ENCODE assay signal across 8 mouse cellular contexts in the genomic region with DNA sequence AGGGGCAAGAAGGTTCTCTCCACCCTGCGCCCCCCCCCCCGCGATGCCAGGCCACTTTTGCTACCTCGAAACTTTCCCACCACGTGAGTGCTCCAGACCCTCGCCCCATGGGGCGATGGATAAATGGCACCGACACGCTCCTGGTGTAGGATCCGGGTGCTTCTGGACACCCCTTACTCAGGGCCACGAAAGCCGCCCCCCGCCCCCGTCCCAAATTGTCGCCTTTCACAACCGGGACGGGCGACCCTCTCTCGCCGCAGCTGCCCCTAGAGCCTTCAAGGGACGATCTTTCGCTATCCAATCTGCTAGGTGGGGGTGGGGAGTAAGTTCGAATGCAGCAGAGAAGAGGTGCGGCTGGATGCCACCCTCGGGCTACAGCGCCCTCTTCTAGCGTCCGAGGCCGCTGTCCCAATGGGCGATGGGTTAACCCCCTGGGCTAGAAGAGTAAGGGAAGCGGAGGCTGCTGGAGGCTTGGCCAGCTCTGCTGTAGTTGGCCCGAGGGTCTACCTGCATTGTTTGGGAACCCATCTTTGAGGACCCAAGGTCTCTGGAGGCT. TPM values are rescaled to one million over a fixed set of nuclear protein-coding genes. Genes with fewer than 3 reads are reported as not detected.
DNase-seq lines count a peak whose midpoint lies in the region; ATAC-seq lines count a peak whose summit lies in the region.

No protein-coding gene starts in this region.

- peak overlapping the region; percentile 98 for H3K4me2 ChIP-seq in kidney, embryonic 14.5 days (replicated peaks; ENCODE audit: low read depth, low read length)
- H3K4me2 ChIP-seq in embryonic facial prominence, embryonic 14.5 days (ENCODE audit: low read depth, low read length): peak overlapping the region; percentile 100
- peak overlapping the region; percentile 100 for H3K4me2 ChIP-seq in intestine, embryonic 16.5 days (ENCODE audit: low read depth, low read length)
- peak overlapping the region; percentile 98 for H3K4me2 ChIP-seq in midbrain, embryonic 16.5 days (ENCODE audit: low read length)

- H3K4me1 ChIP-seq in kidney, embryonic 14.5 days (ENCODE audit: control insufficient read depth, insufficient read depth, low read length): peaks cover 16% of the 10 kb centered on the region
- H3K4me1 ChIP-seq in embryonic facial prominence, embryonic 14.5 days (ENCODE audit: control insufficient read depth, insufficient read depth, low read length): peaks cover 12% of the 10 kb centered on the region
- H3K4me1 ChIP-seq in intestine, embryonic 16.5 days (ENCODE audit: control insufficient read depth, insufficient read depth, low read length): peaks cover 21% of the 10 kb centered on the region
- H3K4me1 ChIP-seq in midbrain, embryonic 16.5 days (ENCODE audit: control insufficient read depth, insufficient read depth, low read length): peaks cover 21% of the 10 kb centered on the region

- H3K4me3 ChIP-seq in kidney, embryonic 14.5 days (ENCODE audit: low read length): peak overlapping the region; percentile 60
- H3K4me3 ChIP-seq in embryonic facial prominence, embryonic 14.5 days (ENCODE audit: low read depth, low read length): peak overlapping the region; percentile 67
- peak overlapping the region; percentile 70 for H3K4me3 ChIP-seq in intestine, embryonic 16.5 days (ENCODE audit: low read length)
- peak overlapping the region; percentile 57 for H3K4me3 ChIP-seq in midbrain, embryonic 16.5 days (ENCODE audit: low read depth, low read length)

- under 1% methylated on average over 31 of the region's 32 CpGs for WGBS in kidney, embryonic 14.5 days
- WGBS in embryonic facial prominence, embryonic 14.5 days: under 1% methylated on average over 31 of the region's 32 CpGs
- under 1% methylated on average over 31 of the region's 32 CpGs for WGBS in intestine, embryonic 16.5 days
- WGBS in midbrain, embryonic 16.5 days: under 1% methylated on average over 31 of the region's 32 CpGs

- H3K27ac ChIP-seq in kidney, embryonic 14.5 days (ENCODE audit: low read depth, low read length): no peak overlapping the region
- no peak overlapping the region for H3K27ac ChIP-seq in embryonic facial prominence, embryonic 14.5 days (replicated peaks; ENCODE audit: low read depth, low read length)
- H3K27ac ChIP-seq in intestine, embryonic 16.5 days (ENCODE audit: low read length): no peak overlapping the region
- H3K27ac ChIP-seq in midbrain, embryonic 16.5 days (ENCODE audit: low read length): no peak overlapping the region

- peaks cover 67% of the 10 kb centered on the region for H3K27me3 ChIP-seq in kidney, embryonic 14.5 days (ENCODE audit: control insufficient read depth, insufficient read depth, low read length)
- H3K27me3 ChIP-seq in embryonic facial prominence, embryonic 14.5 days (replicated peaks; ENCODE audit: control insufficient read depth, insufficient read depth, low read length): peaks cover 85% of the 10 kb centered on the region
- peaks cover 68% of the 10 kb centered on the region for H3K27me3 ChIP-seq in intestine, embryonic 16.5 days (replicated peaks; ENCODE audit: control insufficient read depth, insufficient read depth, low read length)
- peaks cover 30% of the 10 kb centered on the region for H3K27me3 ChIP-seq in midbrain, embryonic 16.5 days (ENCODE audit: control insufficient read depth, insufficient read depth, low read depth, low read length)

- H3K9me3 ChIP-seq in kidney, embryonic 14.5 days (ENCODE audit: control insufficient read depth, low read length): no peaks in the 10 kb centered on the region
- no peaks in the 10 kb centered on the region for H3K9me3 ChIP-seq in embryonic facial prominence, embryonic 14.5 days (ENCODE audit: control insufficient read depth, low read length)
- no peaks in the 10 kb centered on the region for H3K9me3 ChIP-seq in intestine, embryonic 16.5 days (ENCODE audit: control insufficient read depth, low read length)
- H3K9me3 ChIP-seq in midbrain, embryonic 16.5 days (replicated peaks; ENCODE audit: control insufficient read depth, low read length, poor library complexity, severe bottlenecking): no peaks in the 10 kb centered on the region

- H3K9ac ChIP-seq in kidney, embryonic 14.5 days (ENCODE audit: low read depth, low read length): peak overlapping the region; percentile 65; the same call in 1 of the 2 replicates
- peak overlapping the region; percentile 65 for H3K9ac ChIP-seq in embryonic facial prominence, embryonic 14.5 days (ENCODE audit: low read depth, low read length)
- peak overlapping the region; percentile 27; the same call in 1 of the 2 replicates for H3K9ac ChIP-seq in intestine, embryonic 16.5 days (ENCODE audit: low read depth, low read length)
- H3K9ac ChIP-seq in midbrain, embryonic 16.5 days (ENCODE audit: low read depth, low read length): peak overlapping the region; percentile 70

- no peak for DNase-seq in kidney, postnatal 10 days
- DNase-seq in embryonic facial prominence, embryonic 14.5 days (ENCODE audit: low spot score): no peak
- no peak for DNase-seq in spleen, postnatal 10 days (ENCODE audit: low spot score in 2 of 2)
- no peak for DNase-seq in cerebellum, adult 11-12 months
- no peak for DNase-seq in urinary bladder, postnatal 14 days (ENCODE audit: low spot score)

- no peak for ATAC-seq in kidney, embryonic 14.5 days (ENCODE audit: low FRiP score, low TSS enrichment)
- ATAC-seq in embryonic facial prominence, embryonic 14.5 days (ENCODE audit: low read depth): no peak
- ATAC-seq in intestine, embryonic 16.5 days: no peak
- no peak for ATAC-seq in midbrain, embryonic 16.5 days

- no peaks in the 10 kb centered on the region for H3K36me3 ChIP-seq in kidney, embryonic 14.5 days (ENCODE audit: control insufficient read depth, insufficient read depth, low read length)
- H3K36me3 ChIP-seq in embryonic facial prominence, embryonic 14.5 days (ENCODE audit: control insufficient read depth, insufficient read depth, low read length): no peaks in the 10 kb centered on the region
- no peaks in the 10 kb centered on the region for H3K36me3 ChIP-seq in intestine, embryonic 16.5 days (ENCODE audit: control insufficient read depth, insufficient read depth, low read length)
- H3K36me3 ChIP-seq in midbrain, embryonic 16.5 days (ENCODE audit: control insufficient read depth, insufficient read depth, low read length): no peaks in the 10 kb centered on the region

RNA-seq across cellular contexts. Expression of gene Inhbb, which starts 0.5 kb away (rescaled TPM):
- polyA plus RNA-seq in kidney, embryonic 14.5 days (2014; fragmentation: Nextera tagmentation; extraction: Ambion mirVana): 0.16 TPM in 2 replicates
- 1.3 TPM in 2 replicates for polyA plus RNA-seq in embryonic facial prominence, embryonic 14.5 days (2014; fragmentation: Nextera tagmentation; extraction: Ambion mirVana)
- polyA plus RNA-seq in intestine, embryonic 16.5 days (2015; fragmentation: Nextera tagmentation; extraction: Ambion mirVana): 0.16 and 0.18 TPM in 2 replicates
- 1.8 and 1.9 TPM in 2 replicates for polyA plus RNA-seq in midbrain, embryonic 16.5 days (2015; fragmentation: Nextera tagmentation; extraction: Ambion mirVana)
